Mouse (Mus musculus): ENCODE data around the gene Bmpr2.

The Bmpr2 gene

DNA sequence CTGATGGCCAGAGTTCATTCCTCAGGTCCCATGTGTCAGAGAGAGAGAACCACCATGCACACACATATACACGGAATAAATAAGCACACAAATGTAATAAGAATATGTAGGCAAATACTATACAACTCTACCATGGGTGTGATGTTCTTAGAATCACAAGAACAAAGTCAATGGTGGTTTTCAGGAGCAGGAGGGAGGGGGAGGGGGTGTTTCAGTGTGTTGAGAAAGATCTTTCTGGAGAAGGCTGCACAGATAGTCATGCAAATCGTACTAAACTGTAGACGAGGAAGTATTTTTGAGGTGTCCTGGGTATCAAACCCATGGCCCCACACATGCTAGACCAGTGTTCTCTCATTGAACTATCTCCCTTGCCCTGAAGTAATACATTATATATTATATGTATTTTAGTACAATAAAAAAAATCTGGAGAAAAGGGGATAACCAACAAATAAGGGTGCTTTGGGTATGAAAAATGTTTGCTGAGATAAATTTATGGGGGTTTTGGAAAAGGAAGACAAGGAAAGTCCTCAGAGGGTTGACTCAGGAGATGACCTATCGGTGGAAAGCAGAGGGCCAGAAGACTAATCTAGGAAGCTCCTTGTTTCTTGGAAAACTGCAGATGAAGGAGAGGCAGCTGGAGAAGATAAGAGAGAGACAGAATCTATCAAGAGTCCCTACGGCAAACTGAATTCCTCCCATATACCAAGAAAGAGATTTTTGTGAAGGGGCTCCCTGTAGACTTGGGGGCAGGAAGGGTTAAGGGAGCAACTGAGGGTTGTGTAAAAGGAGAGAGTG is 138.1 kb downstream of the Bmpr2 start:
- no peak for DNase-seq (ENCODE audit: low spot score in 2 of 2)

DNA sequence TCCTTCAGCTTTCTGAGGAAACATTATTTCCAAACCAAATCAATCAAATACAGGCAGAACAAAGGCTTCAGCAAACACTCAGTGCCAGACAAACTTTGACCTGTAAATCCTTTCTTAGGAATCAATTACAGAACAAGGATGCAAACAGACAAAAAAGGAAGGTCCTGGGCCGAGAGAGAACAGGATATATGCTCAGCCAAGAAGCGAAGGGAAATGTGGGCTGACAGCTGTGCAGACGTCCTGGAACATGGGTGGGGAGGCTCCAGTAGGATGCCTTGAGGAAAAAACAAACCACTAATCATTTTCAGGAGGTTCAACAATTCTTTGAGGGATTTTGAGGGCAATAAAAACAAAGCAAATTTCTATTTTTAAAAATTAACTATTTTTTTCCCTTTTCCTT is 139.4 kb downstream of the Bmpr2 start:
- no peak for DNase-seq (ENCODE audit: low spot score in 2 of 2)

DNA sequence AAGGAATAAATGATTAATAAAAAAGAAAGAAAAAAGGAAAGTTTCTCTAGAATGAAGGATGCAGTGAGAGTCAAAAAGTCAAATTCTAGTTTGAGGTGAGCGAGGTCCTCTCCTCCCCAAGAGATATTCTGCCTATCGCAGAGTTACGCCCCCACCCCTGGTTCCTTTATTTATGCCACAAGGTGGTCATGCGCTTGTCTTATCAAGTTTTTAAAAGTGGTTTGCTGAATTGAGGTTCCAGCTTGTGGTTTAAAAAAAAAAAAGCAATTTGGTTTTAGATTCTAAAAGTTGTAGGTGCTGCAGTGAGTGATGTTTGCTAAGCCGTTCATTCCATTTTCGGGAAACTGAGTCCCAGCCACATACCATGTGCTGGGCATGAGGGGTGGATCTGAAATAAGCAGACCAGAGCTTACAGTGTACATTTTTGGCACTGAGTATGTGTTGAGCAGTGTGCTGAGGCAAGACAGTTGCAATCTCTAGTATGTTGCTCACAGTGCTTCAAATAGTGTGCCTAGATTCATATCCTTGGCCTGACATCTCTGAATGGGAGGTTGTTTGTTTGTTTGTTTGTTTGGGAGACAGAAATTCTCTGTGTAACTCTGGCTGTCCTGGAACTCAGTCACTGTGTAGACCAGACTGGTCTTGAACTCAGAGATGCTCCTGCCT is 141.6 kb downstream of the Bmpr2 start:
- DNase-seq (ENCODE audit: low spot score in 2 of 2) = no peak

DNA sequence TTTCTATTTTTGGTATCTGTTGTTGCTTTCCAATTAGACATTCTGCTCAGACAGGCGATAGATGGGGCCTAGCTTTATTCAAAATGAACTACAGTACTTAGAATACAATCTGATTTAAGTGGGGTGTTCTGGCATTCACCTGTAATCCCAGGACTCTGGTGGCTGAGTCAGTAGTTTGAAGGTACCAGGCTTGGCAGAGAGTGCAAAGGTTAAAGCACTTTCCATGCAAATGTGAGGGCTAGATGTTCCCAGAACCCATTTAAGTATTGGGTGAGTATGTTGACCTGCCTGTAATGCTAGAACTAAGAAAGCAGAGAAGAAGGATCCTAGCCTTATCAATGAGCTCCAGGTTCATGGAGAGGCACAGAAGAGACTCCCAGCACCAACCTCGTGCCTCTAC is 142.7 kb downstream of the Bmpr2 start:
- no peak for DNase-seq (ENCODE audit: low spot score in 2 of 2)

DNA sequence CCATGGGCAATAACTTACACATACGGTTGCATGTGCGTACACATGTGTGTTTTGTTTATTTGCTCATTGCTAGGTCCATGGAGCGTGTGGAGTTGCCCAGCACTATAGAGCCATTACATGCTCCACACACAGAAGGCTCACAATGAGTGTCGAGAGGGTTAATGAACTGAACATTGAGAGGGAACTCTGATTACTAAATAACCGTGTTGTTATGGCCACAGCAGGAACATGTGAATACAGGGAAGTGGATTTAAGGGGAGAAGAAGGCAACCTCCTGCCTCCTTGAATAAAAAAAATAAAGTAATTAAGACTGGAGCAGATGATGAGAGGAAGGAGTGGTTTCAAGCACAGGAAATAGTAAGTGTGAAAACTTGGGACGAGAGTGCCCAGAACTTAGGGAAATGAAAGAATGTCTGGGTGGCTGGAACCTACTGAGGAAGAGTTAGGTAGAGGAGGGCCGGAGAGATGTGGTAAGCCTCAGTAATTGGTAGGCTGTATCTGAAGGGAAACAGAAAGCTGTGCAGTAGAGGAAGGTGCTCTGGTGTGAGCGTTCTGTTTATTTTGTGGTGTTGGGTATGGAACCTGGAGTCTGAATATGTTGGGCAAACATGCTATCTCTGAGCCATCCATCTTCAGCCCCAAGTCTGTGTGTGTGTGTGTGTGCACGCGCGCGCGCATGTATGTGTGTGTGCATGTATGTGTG is 143.8 kb downstream of the Bmpr2 start:
- no peak for DNase-seq (ENCODE audit: low spot score in 2 of 2)

DNA sequence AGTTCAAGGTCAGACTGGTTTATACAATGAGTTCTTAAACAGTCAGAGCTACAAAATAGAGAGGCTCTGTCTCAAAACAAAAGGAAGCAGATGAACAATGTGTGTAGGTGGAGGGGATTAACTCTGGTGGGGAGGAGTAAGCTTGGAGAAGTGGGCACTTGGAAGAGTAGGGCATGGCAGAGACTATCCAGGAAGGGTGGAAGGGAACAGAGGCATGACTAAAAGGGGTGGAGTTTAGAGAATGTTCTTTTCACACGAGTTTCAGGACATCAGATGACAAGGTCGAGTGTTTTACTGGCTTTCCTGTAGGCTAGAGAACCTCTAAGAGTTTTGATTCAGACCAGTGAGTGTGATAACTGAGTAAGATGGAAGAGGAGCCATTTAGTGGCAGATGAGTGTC is 144.5 kb downstream of the Bmpr2 start:
- DNase-seq (ENCODE audit: low spot score in 2 of 2) = no peak

DNA sequence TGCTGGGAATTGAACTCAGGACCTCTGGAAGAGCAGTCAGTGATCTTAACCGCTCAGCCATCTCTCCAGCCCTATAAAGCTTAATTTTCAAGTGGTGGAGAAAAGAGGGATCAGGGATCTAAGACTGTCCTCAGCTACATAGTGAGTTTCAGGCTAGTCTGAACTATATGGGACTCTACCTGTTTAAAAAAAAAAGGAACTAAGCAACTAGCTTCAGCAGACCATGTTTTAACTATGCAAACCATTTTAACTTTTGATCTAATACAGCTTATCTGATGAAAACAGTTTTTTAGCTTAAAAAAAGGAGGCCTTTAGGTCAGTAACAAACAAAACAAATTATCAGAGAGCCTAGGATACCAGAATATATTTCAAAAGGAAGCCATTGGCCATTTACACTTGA is 147.7 kb downstream of the Bmpr2 start:
- DNase-seq (ENCODE audit: low spot score in 2 of 2) = no peak

DNA sequence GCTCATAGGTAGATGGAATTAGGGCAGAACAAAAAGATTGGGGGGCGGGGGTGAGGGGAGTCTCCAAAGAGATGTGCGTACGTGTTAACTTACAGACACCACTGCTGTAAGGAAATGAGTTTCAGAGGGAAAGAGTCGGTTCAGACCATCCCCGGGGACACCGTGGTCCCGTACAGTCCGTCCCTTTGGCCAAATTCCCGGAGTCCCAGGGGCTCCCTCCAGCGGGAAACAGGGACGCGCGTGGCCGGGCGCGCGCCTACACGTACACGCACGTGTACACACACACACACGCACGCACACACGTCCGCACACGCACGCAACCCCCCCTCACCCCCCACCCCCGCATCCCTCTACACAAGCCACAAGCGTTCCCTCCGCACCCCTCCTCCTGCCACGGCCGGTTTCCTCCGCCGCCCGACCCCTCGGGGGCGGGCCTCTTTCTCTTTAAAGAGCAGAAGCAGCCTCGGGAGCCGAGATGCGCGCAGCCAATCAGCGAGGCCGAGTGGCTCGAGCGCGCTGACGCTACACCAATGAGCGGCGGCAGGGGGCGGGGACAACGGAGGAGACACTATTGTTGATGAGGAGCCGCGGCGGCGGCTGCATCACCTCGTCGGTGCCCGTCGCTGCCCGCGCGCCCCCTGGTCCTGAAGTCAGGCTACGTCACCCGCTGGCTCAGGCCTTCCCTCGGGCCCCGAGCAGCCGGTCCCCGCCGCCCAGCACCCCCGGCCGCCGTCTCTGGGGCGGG is 149.4 kb downstream of the Bmpr2 start, which contains the start of gene Fam117b:
Gene Fam117b, plus strand, starts transcription at position 594 of the 745 bp plus-strand sequence.
- peak; percentile 94 to 97 for DNase-seq (ENCODE audit: low spot score in 2 of 2)

DNA sequence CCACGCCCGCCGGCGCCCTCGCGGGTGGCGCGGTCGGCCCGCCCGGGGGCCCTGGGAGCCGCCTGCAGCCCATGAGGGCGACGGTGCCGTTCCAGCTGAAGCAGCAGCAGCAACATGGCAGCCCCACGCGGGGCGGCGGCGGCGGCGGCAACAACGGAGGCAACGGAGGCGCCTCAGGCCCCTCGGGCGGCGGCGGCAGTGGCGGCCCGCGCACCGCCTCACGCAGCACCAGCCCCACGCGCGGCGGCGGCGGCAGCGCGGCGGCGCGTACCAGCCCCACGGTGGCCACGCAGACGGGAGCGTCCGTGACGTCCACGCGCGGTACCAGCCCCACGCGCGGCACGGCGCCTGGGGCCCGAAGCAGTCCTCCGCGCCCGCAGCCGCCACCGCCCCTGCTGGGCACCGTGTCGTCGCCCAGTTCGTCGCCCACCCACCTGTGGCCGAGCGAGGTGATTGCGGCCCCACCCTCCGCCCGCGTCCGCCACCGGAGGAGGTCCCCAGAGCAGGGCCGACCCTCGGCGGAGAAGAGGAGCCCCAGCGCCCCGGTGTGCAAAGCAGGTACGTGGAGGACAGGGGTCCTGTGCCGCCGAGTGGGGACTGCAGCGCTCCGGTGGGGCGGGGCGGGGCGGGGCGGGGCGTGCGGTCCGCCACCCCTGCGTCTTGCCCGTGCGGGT is 150.1 kb downstream of the Bmpr2 start:
- DNase-seq (ENCODE audit: low spot score in 2 of 2) = peak; percentile 30 to 63

DNA sequence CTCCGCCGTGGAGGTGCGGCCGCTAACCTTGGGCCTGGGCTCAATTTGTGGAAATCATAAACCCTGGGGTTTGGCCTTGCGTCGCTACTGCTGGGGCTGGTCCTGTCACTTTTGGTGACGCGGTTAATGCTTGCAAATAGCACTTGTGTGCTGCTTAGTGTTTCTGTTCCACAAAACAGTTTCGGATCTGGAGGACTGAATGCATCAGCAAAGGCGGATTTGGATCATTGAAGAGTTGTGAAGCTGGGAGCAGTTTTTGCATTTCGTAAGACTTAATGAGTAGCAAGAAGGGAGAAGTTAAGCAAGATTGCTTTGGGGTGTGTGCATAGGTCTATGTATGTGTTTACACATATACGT is 150.6 kb downstream of the Bmpr2 start:
- peak in 1 of 2 experiments; percentile 36 for DNase-seq (ENCODE audit: low spot score in 2 of 2)

DNA sequence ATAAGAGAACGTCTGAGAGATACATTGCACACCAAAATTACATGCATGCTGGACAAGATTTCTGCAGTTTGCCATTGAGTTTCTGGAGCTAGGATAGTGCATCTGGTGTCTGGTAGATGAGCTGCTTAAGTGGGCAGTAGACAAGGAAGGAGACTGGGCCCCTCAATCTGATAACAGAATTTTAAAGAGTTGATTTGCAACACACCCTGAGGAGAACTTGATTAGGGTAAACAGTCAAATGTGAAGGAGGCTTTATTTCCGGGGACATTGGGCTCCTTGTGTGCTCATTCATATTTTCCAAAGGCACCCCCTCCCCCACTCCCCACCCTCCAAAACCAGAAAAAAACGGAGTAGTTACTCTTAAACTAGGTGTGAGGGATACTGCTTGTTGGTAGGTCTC is 151.6 kb downstream of the Bmpr2 start:
- DNase-seq (ENCODE audit: low spot score in 2 of 2) = no peak

DNA sequence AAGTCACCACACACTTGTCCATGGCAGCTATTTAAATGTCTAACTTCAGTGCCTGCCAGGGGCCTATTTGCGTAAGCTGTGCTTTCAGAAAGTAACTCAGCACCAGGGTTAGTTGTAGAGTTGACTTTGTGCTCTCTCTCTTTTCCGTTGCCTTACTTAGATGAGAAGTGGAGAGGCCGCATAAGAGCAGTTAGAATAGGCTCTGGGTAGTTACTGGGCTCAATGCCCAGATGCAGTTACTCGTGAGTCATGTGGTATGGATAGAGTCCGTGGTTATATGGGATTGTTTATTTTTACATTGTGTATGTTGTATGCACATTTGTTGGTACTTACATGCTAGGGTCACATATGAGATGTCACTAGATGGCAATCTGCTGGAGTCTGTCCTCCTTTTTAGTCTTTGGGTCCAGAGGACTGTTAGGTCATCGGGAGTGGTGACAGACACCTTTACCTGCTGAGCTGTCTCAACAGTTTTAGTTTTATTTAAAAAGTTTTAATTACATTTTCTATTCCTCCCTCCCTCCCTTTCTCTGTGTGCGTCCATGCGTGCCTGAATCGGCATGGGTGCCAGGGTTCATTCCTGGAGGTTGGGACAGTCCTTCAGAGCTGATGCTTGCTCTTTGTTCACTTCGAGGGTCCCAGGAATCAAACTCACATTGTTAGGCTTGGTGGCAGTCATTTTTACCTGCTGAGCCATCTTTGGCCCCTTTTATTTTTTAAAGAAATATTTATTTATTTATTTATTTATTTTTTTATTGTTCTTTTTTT is 152.8 kb downstream of the Bmpr2 start:
- DNase-seq (ENCODE audit: low spot score in 2 of 2) = no peak

DNA sequence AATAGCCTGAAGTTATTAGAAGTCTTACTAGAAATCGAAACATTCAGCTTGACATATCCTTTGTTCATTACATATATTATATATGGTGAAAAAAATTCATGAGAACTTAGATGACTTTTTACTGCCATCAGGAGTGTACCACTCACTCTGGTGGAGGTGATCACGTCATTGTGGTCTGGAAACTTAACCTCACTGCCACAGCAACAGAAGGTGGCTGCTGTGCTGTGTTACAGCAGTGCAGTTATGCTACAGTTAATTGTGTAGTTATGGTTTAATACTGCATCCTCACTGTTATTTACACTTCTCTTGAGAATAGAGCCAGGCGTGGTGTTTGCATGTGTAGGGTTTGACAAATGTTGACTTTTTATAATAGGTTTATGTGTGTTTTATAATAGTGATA is 154.2 kb downstream of the Bmpr2 start:
- peak; percentile 61 to 77 for DNase-seq (ENCODE audit: low spot score in 2 of 2)

DNA sequence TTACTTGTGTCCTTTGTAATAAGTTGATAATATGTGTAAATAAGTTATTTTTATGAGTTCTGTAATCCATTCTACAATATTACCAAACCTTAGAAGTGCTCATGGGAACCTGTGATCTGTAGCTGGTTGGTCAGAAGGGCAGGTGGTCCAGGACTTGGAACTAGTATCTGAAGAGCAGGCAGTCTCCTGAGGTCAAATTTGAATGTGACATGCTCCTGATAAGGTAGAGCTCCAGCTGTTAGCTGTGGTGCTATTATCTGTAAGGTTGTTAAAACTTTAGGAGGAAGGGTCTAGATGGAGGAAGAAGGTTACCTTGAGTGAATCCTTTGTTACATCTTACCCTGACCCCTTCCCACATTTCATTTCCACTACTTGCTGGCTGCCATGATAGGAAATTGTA is 154.9 kb downstream of the Bmpr2 start:
- no peak for DNase-seq (ENCODE audit: low spot score in 2 of 2)

DNA sequence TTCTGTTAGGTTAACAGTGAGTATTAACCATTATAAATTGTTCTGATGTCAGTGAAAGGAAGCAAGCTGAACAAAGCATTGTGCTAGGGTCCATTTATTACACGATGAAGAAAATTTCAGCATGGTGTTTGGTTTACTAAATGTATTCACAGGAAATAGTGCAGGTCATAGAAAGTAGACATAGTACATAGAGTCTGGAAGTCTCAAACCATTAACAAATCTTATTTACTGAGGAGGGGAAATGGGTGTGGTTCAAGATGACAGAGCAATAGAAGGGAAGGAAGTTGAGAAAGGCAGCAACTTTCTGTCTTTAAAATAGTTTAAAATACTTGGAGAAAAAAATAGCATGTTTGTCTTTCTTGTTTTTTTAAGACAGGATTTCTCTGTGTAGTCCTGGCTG is 160.0 kb downstream of the Bmpr2 start:
- DNase-seq (ENCODE audit: low spot score in 2 of 2) = no peak

DNA sequence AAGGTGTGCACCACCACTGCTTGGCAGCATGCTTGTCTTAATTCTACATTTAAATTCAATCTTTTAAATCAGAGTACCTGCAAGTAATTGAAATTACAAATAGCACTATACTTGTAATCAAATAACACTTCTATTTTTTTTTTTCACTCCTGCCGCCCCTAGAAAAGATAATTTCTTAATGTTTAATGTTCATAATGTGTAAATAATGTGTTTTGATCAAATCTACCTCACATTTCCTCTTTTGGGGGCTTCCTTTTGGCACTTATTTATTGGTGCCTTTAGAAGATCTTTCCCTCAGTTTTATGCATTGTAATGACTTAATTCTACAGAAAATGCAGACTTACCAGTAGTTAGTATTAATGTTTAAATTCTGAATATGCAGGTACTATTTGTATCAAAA is 160.5 kb downstream of the Bmpr2 start:
- DNase-seq (ENCODE audit: low spot score in 2 of 2) = no peak

DNA sequence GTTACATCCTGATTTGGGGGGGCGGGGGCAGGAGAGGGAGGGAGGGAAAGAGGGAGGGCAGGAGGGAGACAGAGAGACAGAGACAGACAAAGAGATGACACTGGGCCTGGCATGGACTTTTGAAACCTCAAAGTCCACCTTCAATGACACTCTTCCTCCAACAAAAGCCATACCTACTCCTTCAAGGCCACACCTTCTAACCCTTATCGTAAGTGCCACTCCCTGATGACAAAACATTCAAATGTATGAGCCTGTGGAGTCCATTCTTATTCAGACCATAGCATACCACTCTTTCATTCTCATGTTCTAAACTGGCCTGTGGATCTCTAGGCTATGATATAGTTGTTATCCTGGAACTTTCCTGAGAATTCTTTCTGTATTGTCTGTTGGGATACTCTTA is 161.2 kb downstream of the Bmpr2 start:
- no peak for DNase-seq (ENCODE audit: low spot score in 2 of 2)

DNA sequence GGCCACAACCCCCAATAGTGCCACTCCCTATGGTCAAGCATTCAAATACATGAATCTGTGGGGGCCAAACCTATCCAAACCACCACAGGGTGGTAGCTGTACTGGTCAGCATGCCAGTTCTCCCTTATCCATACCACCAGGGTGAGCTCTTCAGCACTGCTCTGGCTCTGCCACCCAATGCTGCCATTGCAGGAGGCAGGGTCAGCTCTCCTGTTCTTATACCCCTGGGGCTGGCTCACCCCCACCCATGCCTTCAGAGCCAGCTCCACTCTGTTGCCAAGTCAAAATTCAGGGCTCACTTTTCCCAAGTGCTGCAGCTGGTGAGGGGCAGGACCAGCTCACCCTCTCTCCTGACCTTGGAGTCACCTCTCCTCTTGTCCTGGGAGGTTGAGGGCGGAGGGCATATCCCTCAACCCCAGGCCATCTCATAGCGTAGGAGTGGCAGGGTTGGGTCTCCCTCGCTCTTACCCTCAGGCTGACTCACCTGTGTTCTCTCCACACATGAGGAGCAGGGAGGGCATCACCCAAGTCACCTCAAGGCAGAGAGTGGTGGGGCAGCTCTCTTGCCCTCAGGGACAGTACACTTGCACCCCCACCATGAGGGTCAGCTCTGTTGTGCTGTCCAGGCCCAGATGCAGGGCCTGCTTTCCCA is 162.9 kb downstream of the Bmpr2 start:
- no peak for DNase-seq (ENCODE audit: low spot score in 2 of 2)

DNA sequence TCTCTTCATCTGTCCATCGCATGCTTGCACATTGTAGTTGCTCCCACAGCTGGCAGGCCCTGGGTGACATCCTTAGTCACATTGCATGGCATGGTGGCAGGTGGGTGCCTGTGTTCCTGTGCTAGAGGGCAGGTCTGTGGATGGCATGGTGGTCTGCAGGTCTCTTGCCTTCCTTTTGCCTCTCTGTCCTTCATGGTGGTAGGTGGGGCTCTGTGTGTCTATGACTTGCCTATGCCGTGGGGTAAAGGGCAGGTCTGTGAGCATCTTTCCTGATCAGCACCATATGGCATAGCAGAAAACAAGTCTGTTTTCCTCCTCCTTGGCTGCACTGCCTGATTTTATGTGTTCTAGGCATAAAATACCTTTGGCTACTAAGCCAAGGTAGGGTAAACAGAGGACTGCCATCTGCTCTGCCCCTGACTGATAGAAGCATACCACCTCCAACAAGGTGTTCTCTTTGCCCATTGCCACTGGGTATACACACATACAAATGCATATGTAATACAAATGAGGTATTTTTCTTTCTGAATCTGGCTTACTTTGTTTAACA is 164.0 kb downstream of the Bmpr2 start:
- no peak for DNase-seq (ENCODE audit: low spot score in 2 of 2)

All from natural killer cell, adult 2 months (primary cell).